Mouse (Mus musculus) liver, postnatal 0 days (tissue): Measurements from ENCODE around the gene Ankdd1a. TPM values are rescaled to one million over a fixed set of nuclear protein-coding genes. Genes with fewer than 3 reads are reported as not detected.

Experiments
- ATAC-seq: fragments of 200-750 bp; cut with Nextera tagmentation; 2 replicates; pipeline ENCODE4 v1.8.0; 2017; ENCODE audit warnings: mild to moderate bottlenecking, moderate library complexity
- DNase-seq: peaks from one replicate; pipeline ENCODE4 v3.0.0-alpha.2; 2016
- H3K27ac ChIP-seq: fragments of 300-500 bp; sonication (generic); 2 replicates; pipeline ENCODE4 v1.5.1; 2014; ENCODE audit warnings: antibody characterized with exemption, moderate library complexity, mild to moderate bottlenecking, low read depth
- H3K27me3 ChIP-seq: fragments of 300-500 bp; sonication (generic); 2 replicates; pipeline ENCODE4 v1.6.1; 2014; ENCODE audit warnings: low read length, control low read depth, mixed read lengths; ENCODE audit not compliant: insufficient read depth
- H3K36me3 ChIP-seq: fragments of 300-500 bp; sonication (generic); replicated peaks from 2 replicates; pipeline ENCODE4 v1.6.1; 2014; ENCODE audit warnings: mild to moderate bottlenecking, control low read depth, low read length, moderate library complexity, mixed read lengths; ENCODE audit not compliant: insufficient read depth
- H3K4me1 ChIP-seq: fragments of 300-500 bp; sonication (generic); 2 replicates; pipeline ENCODE4 v1.6.1; 2014; ENCODE audit warnings: antibody characterized with exemption, mild to moderate bottlenecking, control low read depth; ENCODE audit not compliant: insufficient read depth
- H3K4me2 ChIP-seq: fragments of 300-500 bp; sonication (generic); 2 replicates; pipeline ENCODE4 v1.6.1; 2014; ENCODE audit warnings: low read depth, mild to moderate bottlenecking, low read length, moderate library complexity, mixed read lengths
- H3K4me3 ChIP-seq: fragments of 300-500 bp; sonication (generic); 2 replicates; pipeline ENCODE4 v1.5.1; 2014; ENCODE audit warnings: low read depth, low read length
- H3K9ac ChIP-seq: fragments of 300-500 bp; sonication (generic); replicated peaks from 2 replicates; pipeline ENCODE4 v1.6.1; 2014; ENCODE audit warnings: mild to moderate bottlenecking, moderate library complexity
- H3K9me3 ChIP-seq: fragments of 300-500 bp; sonication (generic); 2 replicates; pipeline ENCODE4 v1.6.1; 2016; ENCODE audit warnings: mild to moderate bottlenecking, control low read depth, low read length, mixed read lengths
- CTCF ChIP-seq: sonication (generic); IDR thresholded peaks from 2 replicates; pipeline ENCODE4 v1.5.1; 2016; ENCODE audit warnings: antibody characterized with exemption, low read depth
- EP300 ChIP-seq: IDR thresholded peaks from 2 replicates; pipeline ENCODE4 v1.6.1; 2016; ENCODE audit warnings: antibody characterized with exemption, low read depth, mild to moderate bottlenecking
- WGBS: fragments of 180-500 bp; shearing (Covaris S2); extraction: QIAGEN DNeasy Blood & Tissue Kit; methylation state at CpG from one replicate; pipeline ENCODE4 v1.1.7; 2014; ENCODE audit not compliant: insufficient replicate concordance; 5-methylcytosine and 5-hydroxymethylcytosine counted together
- polyA plus RNA-seq: library from polyadenylated mRNA; unstranded; fragments of >200 nt; fragmentation: Nextera tagmentation; extraction: Ambion mirVana; gene quantifications from 2 replicates; pipeline ENCODE4 v1.2.1, GENCODE M21; 2015

Ankdd1a gene
- polyA plus RNA-seq, 1 experiment from 2014 or later, result not detected

GRCm38 (mm10) chr9:65467686-65468085 is 52.3 kb downstream of the Ankdd1a start:
- H3K4me1 ChIP-seq, result peaks cover 6% of the 10 kb centered on the region; the same call in 1 of the 2 replicates
- H3K36me3 ChIP-seq, result peaks cover 18% of the 10 kb centered on the region
- H3K9me3 ChIP-seq, result no peaks in the 10 kb centered on the region
- H3K9ac ChIP-seq, result no peak overlapping the region
- H3K27ac ChIP-seq, result peak overlapping the region; percentile 59
- no peaks in the 10 kb centered on the region for H3K27me3 ChIP-seq
- ATAC-seq, result peak; percentile 74
- 62% methylated on average over 11 of the region's 11 CpGs for WGBS
- TF ChIP-seq CTCF, result no peak
- no peak for TF ChIP-seq EP300
- peak; percentile 30 for DNase-seq
- H3K4me2 ChIP-seq, result no peak overlapping the region; the same call in 1 of the 2 replicates
- H3K4me3 ChIP-seq, result no peak overlapping the region

DNA sequence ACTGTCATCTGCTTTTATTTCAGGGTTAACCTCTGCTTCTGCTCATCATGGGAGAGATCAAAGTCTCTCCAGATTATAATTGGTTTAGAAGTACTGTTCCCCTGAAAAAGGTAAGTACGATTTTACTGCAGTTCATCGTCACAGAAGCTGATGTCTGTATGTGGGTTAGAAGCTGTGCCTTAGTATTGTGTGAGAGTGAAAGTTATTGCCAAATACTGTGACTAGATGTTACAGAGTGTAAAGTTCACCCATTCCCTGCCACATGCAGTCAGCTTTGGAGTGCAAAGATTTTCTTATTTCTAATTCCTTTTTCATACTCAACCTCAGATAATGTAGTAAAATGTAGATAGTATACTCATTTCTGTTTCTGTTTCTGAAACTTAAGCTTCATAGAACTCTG is 54.8 kb downstream of the Ankdd1a start:
- Histone ChIP-seq H3K9ac (no peak overlapping the region), H3K27ac (peak overlapping the region; percentile 79), H3K4me2 (no peak overlapping the region), H3K36me3 (peaks cover 14% of the 10 kb centered on the region; the same call in 1 of the 2 replicates), H3K9me3 (no peaks in the 10 kb centered on the region), H3K4me1 (peaks cover 15% of the 10 kb centered on the region), H3K27me3 (no peaks in the 10 kb centered on the region), H3K4me3 (no peak overlapping the region)
- ATAC-seq (peak; percentile 37), DNase-seq (no peak)
- no peak for TF ChIP-seq CTCF
- 0 out of 2 replicates have a peak, but pooled peaks have one; percentile 25 for TF ChIP-seq EP300
- 66% methylated on average over 2 of the region's 2 CpGs for WGBS

DNA sequence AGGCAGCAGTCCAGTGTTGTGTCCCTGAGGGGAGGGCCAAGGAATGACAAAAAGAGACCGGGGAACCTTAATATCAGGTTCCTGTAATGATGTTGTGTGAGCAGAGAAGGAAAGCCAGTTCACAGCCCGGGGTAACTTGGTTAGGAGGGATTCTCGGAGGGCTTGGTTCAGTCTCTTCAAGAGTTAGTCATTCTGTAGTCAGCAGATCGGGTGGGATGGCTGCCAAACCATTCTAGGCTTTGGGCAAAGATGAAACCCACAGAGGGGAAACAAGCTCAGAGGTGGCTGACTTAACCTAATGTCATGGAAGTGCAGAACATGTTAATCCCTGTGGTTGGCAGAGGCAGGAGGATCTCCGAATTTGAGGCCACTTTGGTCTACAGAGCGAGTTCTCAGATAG is 55.8 kb downstream of the Ankdd1a start:
- WGBS, result 75% methylated on average over 6 of the region's 6 CpGs
- H3K9ac ChIP-seq, result no peak overlapping the region
- H3K36me3 ChIP-seq, result peaks cover 8% of the 10 kb centered on the region; the same call in 1 of the 2 replicates
- no peak overlapping the region for H3K27ac ChIP-seq
- no peaks in the 10 kb centered on the region for H3K9me3 ChIP-seq
- DNase-seq, result no peak
- no peak for TF ChIP-seq CTCF
- H3K27me3 ChIP-seq, result no peaks in the 10 kb centered on the region
- H3K4me2 ChIP-seq, result no peak overlapping the region
- H3K4me3 ChIP-seq, result no peak overlapping the region
- H3K4me1 ChIP-seq, result peaks cover 15% of the 10 kb centered on the region
- ATAC-seq, result no peak

GRCm38 (mm10) chr9:65462544-65462943 is 57.4 kb downstream of the Ankdd1a start:
- 80% methylated on average over 5 of the region's 5 CpGs for WGBS
- no peaks in the 10 kb centered on the region for H3K27me3 ChIP-seq
- no peaks in the 10 kb centered on the region for H3K9me3 ChIP-seq
- no peak for DNase-seq
- H3K4me1 ChIP-seq, result peaks cover 15% of the 10 kb centered on the region
- H3K36me3 ChIP-seq, result peaks cover 7% of the 10 kb centered on the region; the same call in 1 of the 2 replicates
- no peak for TF ChIP-seq EP300
- no peak for TF ChIP-seq CTCF
- H3K4me2 ChIP-seq, result 0 out of 2 replicates have a peak overlapping the region, but pooled peaks have one; percentile 78
- H3K27ac ChIP-seq, result 0 out of 2 replicates have a peak overlapping the region, but pooled peaks have one; percentile 37
- no peak overlapping the region for H3K9ac ChIP-seq
- H3K4me3 ChIP-seq, result no peak overlapping the region
- no peak for ATAC-seq

GRCm38 (mm10) chr9:65460732-65461442 is 59.1 kb downstream of the Ankdd1a start, which contains the start of gene Spg21:
TSS of gene Spg21 (plus strand) at chr9:65460947.
- Histone ChIP-seq H3K27ac (peak within 1 kb of the TSS; percentile 91), H3K4me1 (peaks cover 15% of the 10 kb centered on the region), H3K27me3 (no peaks in the 10 kb centered on the region), H3K9ac (peak within 1 kb of the TSS; percentile 75), H3K9me3 (no peaks in the 10 kb centered on the region), H3K4me3 (peak within 1 kb of the TSS; percentile 82), H3K36me3 (peaks cover 2% of the 10 kb centered on the region; the same call in 1 of the 2 replicates), H3K4me2 (peak within 1 kb of the TSS; percentile 78)
- TF ChIP-seq CTCF, result no peak
- no peak for TF ChIP-seq EP300
- under 1% methylated on average over 52 of the region's 53 CpGs for WGBS
- DNase-seq, result peak; percentile 96
- peak; percentile 91 for ATAC-seq

GRCm38 (mm10) chr9:65460198-65460597 is 59.8 kb downstream of the Ankdd1a start:
- no peak for ATAC-seq
- no peaks in the 10 kb centered on the region for H3K27me3 ChIP-seq
- DNase-seq, result no peak
- WGBS, result 64% methylated on average over 3 of the region's 3 CpGs
- peak overlapping the region; percentile 78 for H3K4me2 ChIP-seq
- no peaks in the 10 kb centered on the region for H3K36me3 ChIP-seq
- no peaks in the 10 kb centered on the region for H3K9me3 ChIP-seq
- peaks cover 15% of the 10 kb centered on the region for H3K4me1 ChIP-seq
- no peak overlapping the region for H3K27ac ChIP-seq
- H3K4me3 ChIP-seq, result no peak overlapping the region
- no peak for TF ChIP-seq EP300
- no peak for TF ChIP-seq CTCF
- H3K9ac ChIP-seq, result no peak overlapping the region
